Mouse (Mus musculus): ENCODE results near the gene Rnf10.
A peak's percentile ranks its signal among the peaks of the same experiment; 100 is the strongest.

The Rnf10 gene

GRCm38 (mm10) chr5:115193669-115194625 is 78.8 kb downstream of the Rnf10 start, which contains the start of gene Cabp1:
TSS of gene Cabp1 (minus strand) at chr5:115194381.
- peak; percentile 89 for DNase-seq

DNA sequence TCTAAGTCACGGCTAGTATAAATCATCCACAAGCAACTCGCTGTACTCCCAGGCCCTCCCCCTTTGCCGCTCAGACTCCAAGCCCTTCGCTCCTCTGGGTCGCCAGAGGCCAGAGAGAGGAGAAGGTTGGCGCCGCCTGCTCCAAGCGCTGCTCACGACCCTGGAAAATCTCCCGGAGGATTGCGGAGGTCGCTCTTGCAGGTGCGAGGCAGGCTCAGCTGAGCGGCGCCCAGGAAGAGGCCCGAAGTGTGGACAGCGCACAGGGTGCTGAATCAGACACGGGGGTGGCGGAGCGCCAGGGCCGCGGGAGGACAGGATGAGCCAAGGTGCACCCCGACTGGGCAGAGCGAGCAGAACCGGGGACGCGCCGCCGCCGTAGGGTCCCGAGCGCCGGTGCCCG is 79.5 kb downstream of the Rnf10 start:
- peak; percentile 57 for DNase-seq

GRCm38 (mm10) chr5:115192828-115193195 is 79.9 kb downstream of the Rnf10 start:
- no peak for DNase-seq

DNA sequence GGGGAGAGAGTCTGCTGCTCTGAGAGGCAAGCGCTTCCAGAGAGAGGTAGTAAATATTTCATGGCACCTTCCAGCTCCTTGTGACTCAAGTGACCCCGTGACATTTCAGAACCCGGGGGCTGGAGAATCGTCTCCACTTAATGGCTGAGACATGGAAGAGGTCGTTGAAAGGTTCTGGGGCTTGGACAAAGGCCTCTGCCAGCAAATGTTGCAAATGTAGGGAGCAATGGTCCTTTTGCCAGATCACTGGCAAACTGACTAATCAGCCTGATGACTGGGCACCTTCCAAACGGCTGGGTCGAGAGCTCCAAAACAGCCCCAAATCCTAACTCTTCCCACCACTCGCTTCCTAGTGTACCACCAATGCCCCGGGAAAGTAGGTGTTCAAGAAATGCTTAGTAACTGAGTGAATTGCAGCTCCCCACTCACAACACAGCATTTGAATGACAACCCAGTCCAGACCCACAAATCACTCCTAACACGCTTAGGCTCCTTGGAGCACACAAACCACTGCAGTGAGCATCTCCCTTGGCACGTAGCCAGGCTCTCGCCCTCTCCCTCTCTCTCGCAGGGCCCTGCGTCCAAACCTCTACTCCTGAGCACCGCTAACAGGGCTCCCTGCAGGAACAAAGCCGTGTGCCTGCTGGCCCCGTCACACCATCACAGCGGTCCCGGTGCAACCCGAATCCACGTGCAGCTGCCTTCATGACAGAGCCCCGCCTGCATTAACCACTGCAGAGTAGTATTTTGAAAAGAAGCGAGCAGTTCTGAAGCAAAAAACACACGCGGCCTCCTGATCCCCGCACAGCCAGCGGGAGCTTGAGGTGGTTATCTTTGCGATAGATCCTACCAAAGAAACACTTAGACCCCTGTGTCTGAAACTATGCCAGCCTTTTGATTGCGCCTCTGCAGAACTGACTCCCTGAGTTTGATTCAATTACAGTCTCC is 80.5 kb downstream of the Rnf10 start:
- peak; percentile 44 for DNase-seq
